Mouse (Mus musculus) CD4-positive, CD25-positive, alpha-beta regulatory T cell, adult 4 months (primary cell): ENCODE results near the gene Celf2. TPM values are rescaled to one million over a fixed set of nuclear protein-coding genes. Genes with fewer than 3 reads are reported as not detected.
A peak's percentile ranks its signal among the peaks of the same experiment; 100 is the strongest.

Source experiments
- ATAC-seq: one replicate; pipeline ENCODE4 v1.8.0; 2017
- polyA plus RNA-seq, 2 experiments: library from polyadenylated mRNA; unstranded; fragments of 100-300 nt; shearing (Covaris generic); gene quantifications; one replicate each; pipeline ENCODE4 v1.2.1; 2017

Celf2 gene
- polyA plus RNA-seq, 2 experiments from 2014 or later, result 207 to 227 TPM

DNA sequence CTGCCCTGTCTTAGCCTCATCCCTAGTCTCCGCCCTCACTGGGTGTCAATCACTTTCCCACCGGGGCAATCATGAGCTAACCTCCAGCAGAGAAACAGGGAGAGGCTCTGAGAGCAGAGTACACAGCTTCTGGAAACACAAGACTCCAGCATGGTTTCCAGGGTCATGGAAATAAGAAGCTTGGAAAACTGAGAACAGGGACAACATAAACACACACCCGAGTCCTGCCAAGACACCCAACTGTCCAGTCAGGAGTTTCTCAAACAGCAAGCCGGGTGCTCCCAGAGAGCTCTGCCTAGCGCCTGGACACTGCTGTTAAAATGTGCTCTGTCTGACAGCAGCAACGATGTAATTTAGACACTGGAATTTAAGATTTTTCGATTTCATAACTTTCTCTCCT is 599.4 kb downstream of the Celf2 start:
- ATAC-seq, result no peak

DNA sequence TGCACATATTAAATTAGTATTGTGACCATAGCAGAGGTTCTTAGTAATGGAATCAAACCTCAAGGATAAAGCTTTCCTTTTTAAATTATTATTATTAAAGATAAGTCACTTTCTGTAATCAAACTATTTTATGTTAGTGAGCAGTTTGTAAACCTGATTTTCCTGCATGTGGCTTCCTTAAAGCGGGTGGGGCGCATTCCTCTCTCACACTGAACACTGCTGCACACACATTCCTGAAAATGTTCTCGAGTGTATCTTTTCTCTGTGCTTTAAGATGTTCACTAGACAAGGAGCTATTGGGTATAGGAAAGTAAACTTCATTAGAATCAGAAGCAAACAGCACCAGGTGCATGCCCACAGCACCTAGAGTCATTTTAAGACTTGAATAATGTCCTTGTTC is 605.0 kb downstream of the Celf2 start:
- no peak for ATAC-seq

GRCm38 (mm10) chr2:6903251-6903763 is 606.1 kb downstream of the Celf2 start:
- ATAC-seq, result no peak

DNA sequence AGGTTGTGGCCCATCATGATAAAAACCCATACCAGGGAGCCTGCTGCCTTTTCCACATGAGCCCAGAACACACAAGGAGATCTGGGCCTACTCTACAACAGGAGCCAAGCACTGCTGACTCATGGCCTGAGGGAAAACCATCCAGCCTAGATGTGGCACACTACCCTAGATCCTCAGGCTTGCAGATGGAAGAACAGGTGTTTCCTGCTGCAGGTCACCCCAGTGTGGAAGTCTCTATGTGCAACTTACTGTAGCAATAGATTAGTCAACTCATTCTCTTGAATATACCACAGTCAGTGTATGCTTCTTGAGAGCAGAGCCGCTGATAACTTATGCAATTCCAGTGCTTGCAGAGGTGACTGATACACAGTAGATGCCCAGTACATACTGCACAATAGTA is 612.5 kb downstream of the Celf2 start:
- ATAC-seq, result no peak

DNA sequence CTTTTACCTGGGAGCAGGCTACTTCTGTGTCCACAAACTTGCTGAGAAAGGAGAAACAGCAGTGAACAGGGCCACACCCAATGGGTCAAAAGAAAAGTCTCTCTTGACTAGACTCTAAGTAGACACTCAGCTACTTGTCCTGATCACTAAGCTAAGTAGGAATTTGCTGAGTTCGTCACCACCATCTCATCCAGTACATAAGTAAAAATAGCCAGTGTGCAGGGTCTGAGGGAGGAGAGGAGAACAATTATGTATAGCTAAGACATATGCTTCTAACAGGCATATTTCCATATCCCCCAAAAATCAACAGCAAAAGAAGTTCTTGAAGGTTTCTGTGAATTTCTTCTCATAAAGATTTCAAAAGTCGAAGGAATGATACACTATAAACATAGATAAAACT is 615.8 kb downstream of the Celf2 start:
- no peak for ATAC-seq

- no peak for ATAC-seq
Observed at GRCm38 (mm10) chr2:6893095-6893494, 616.3 kb downstream of the Celf2 start.

- no peak for ATAC-seq
Observed at GRCm38 (mm10) chr2:6884796-6885711, 624.3 kb downstream of the Celf2 start.

- ATAC-seq, result no peak
Observed at GRCm38 (mm10) chr2:6883996-6884795, 625.2 kb downstream of the Celf2 start.

GRCm38 (mm10) chr2:6882236-6882885 is 627.0 kb downstream of the Celf2 start:
- ATAC-seq, result no peak

- ATAC-seq, result no peak
Observed at GRCm38 (mm10) chr2:6880941-6881575, 628.3 kb downstream of the Celf2 start.

DNA sequence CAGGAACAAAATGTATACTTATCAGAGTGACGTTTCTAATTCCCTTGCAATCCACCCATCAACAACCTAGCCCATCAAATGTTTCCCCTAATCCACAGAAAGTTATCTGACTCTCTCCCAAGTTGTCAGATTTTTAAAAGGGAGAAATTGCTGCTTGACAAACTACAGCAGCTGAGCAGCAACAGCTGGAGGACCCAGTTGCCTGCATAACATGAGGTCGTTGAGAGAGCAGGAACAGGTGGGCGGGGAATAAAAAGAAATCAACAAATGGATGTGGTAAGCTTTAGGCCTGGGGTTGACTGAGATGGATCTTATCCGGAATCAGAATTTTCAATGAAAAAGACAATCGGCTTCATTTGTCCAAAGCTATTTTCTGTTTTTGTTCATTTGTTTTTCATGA is 632.3 kb downstream of the Celf2 start:
- no peak for ATAC-seq

- ATAC-seq, result no peak
Observed at GRCm38 (mm10) chr2:6876547-6876946, 632.8 kb downstream of the Celf2 start.

GRCm38 (mm10) chr2:6875071-6875611 is 634.2 kb downstream of the Celf2 start:
- no peak for ATAC-seq

DNA sequence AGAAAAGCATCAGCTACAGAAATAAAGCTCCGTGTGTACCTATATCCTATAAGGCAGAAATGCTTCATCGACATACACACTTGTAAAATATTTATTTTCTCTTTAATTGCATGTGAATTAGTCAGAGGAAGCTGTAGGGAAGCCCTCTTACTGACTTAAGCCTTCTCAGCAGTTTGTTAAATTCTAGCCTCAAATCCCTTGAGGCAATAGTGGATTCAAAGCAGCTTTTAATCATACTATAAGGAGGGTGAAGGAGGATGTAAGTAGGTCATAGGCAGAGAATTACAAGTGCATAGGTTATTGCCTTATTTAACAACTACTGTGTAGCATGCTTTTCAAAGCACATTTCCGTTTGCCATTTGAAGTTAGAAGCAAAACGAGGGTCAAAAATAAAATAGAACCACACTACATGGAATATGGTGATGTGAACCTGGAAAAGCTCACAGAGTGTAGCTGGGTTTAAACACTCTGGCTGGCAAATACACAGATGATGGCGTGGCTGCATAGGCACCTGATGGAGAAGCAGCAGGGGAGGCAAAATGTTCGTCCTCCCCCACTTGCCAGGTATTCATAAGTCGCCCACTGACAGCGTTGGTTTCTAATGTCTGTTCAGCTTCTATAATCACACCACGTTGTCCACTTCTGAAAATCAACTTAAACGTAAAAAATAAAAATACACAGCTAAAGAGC is 635.0 kb downstream of the Celf2 start:
- no peak for ATAC-seq

GRCm38 (mm10) chr2:6873711-6874110 is 635.7 kb downstream of the Celf2 start:
- no peak for ATAC-seq

GRCm38 (mm10) chr2:6872894-6873255 is 636.5 kb downstream of the Celf2 start:
- ATAC-seq, result peak; percentile 43

GRCm38 (mm10) chr2:6872131-6872893 is 637.1 kb downstream of the Celf2 start:
- ATAC-seq, result peak; percentile 78

GRCm38 (mm10) chr2:6871281-6872130 is 637.9 kb downstream of the Celf2 start:
- peak; percentile 9 for ATAC-seq

GRCm38 (mm10) chr2:6869956-6870710 is 639.2 kb downstream of the Celf2 start:
- no peak for ATAC-seq
